Mouse (Mus musculus) lung, adult 2 months (tissue): Measurements from ENCODE around the gene Nrk. TPM values are rescaled to one million over a fixed set of nuclear protein-coding genes. Genes with fewer than 3 reads are reported as not detected.

Experiments
- DNase-seq: peaks from one replicate; pipeline ENCODE4 v3.0.0; 2022
- H3K4me1 ChIP-seq: fragments of 200-500 bp; 2 replicates; pipeline ENCODE4 v1.6.1; 2011; ENCODE audit warnings: low read length; ENCODE audit not compliant: control insufficient read depth, insufficient read depth
- H3K4me3 ChIP-seq: fragments of 200-500 bp; replicated peaks from 2 replicates; pipeline ENCODE3; 2011; ENCODE audit warnings: low read depth, mild to moderate bottlenecking, control low read depth, low read length; ENCODE audit errors: extremely low read depth
- CTCF ChIP-seq: fragments of 200-500 bp; IDR thresholded peaks from 2 replicates; pipeline ENCODE4 v1.5.1; 2011; ENCODE audit warnings: mild to moderate bottlenecking, low read length, control low read depth; ENCODE audit not compliant: insufficient read depth
- POLR2A ChIP-seq: fragments of 200-500 bp; IDR thresholded peaks from 2 replicates; pipeline ENCODE4 v1.6.1; 2011; ENCODE audit warnings: low read depth, mild to moderate bottlenecking, control low read depth, low read length, borderline replicate concordance; ENCODE audit errors: extremely low read depth
- WGBS: fragments of 180-500 bp; shearing (Covaris S2); methylation state at CpG from one replicate; pipeline ENCODE4 v1.1.7; 2018; 5-methylcytosine and 5-hydroxymethylcytosine counted together
- polyA plus RNA-seq: library from polyadenylated mRNA; depleted of rRNA; stranded (reverse); fragments of >200 nt; gene quantifications from 2 replicates; pipeline ENCODE4 v1.2.3, GENCODE M21; 2012; rRNA removed

Gene Nrk
- 0.05 and 0.12 TPM in 2 replicates for polyA plus RNA-seq

DNA sequence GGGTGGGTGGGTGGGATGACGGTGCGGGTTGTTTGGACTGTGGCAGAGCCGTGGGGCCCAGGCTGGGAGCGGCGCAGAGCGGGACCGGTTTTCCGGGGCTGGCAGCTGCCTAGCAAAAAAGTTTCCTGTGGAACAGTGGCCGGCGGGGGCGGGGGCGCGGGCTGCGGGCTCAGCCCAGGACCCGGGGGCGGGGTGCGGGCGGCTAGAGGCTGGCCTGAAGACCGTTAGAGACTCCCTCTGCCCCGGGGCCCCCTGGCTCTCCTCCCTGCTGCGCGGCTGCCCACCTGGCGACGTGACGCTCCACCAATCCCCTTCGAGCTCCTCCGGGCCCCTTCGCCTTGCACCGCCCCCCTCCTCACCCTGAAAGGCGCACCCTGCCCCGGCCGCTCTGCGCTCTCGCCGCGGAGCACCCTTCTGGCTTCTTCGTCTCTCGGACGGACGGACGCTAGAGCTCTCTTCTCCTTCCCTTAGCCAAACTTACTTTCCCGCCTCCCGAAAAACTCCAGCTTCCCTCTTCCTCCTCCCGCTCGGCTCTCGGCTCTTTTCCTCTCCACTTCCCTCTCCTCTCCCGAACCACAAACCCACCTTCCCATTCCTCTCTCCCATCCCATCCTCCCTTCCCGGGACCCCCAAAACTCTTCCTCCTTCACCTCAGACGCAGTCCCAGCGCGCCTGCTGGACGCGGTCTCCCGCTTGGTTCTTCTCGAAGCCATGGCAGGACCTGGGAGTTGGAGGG lies at the start of gene Nrk:
TSS of gene Nrk (plus strand) at position 390 of the 736 bp plus-strand sequence.
- 32% methylated on average over 49 of the region's 55 CpGs for WGBS
- no peak for DNase-seq
- Histone ChIP-seq H3K4me3 (peak within 1 kb of the TSS; percentile 50), H3K4me1 (no peaks in the 10 kb centered on the region)
- TF ChIP-seq POLR2A (no peak), CTCF (no peak)

DNA sequence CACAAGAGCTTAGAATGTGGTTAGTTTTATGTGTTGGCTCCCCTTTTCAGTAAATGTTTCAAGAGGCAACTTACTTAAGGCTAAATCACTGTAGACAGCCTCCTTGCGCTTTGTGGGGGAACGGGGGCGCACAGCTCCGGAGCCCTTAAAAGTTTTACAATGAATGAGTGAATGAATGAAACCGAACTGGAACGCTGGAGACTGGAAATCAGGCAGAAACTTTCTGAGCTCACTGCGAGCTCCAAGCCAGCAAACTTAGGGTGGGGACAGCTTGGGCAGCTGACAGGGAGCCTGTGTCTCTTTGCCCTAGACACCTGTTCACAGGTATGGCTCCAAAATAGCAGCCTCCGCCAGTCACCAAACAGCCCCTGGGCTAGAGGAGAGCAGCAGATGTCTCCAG lies 864 bp upstream of the Nrk start:
- Histone ChIP-seq H3K4me1 (no peaks in the 10 kb centered on the region), H3K4me3 (no peak overlapping the region)
- WGBS: 36% methylated on average over 8 of the region's 8 CpGs
- no peak for DNase-seq
- TF ChIP-seq POLR2A: no peak
- no peak for TF ChIP-seq CTCF

DNA sequence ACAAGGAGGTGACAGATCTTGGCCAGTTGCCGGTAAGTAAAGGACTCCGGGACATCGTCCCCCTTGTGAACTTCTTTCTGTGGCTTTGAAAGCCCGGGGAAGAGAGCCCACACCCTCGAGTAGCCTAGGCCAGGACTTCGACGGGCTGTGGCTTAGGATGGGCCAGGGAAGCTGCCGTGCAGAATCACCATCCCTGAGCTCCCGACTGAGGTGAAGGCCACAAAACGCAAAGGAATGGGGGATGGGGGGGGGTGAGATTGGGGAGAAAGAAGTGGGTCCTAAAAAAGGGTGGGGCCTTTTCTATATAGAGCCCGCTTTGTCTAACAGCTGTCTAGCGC lies 516 bp downstream of the Nrk start:
- WGBS: 39% methylated on average over 12 of the region's 12 CpGs
- no peak for DNase-seq
- TF ChIP-seq CTCF: no peak
- no peak for TF ChIP-seq POLR2A
- no peaks in the 10 kb centered on the region for H3K4me1 ChIP-seq
- no peak overlapping the region for H3K4me3 ChIP-seq

DNA sequence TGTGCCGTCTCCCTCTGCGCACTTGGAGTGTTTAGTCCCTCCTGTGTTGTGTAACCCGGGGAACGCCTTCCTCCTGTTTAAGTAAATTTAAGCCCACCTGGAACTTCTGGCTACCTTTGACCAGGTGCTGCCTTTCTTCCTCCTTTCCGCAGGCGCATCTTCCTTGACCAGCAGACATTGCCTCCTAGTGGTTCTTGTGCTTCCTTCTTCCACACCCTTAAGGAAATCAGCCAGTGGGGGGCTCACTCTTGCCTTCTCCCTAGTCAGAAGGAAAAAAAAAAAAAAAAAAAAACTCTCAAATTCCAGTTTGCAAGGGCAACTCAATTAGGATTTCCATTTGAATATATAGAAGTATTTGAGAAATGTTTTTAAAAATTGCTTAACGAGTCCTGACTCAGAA lies 4.8 kb downstream of the Nrk start:
- no peak overlapping the region for H3K4me3 ChIP-seq
- no peaks in the 10 kb centered on the region for H3K4me1 ChIP-seq
- no peak for TF ChIP-seq CTCF
- 67% methylated on average over 7 of the region's 7 CpGs for WGBS
- DNase-seq: no peak

- WGBS: 81% methylated on average over 6 of the region's 6 CpGs
- no peak for DNase-seq
- Histone ChIP-seq H3K4me3 (no peak overlapping the region), H3K4me1 (no peaks in the 10 kb centered on the region)
- no peak for TF ChIP-seq CTCF
- TF ChIP-seq POLR2A: no peak
Observed at GRCm38 (mm10) chrX:138943905-138944304, 29.7 kb downstream of the Nrk start.

GRCm38 (mm10) chrX:138960713-138961112 lies 46.5 kb downstream of the Nrk start:
- Histone ChIP-seq H3K4me1 (no peaks in the 10 kb centered on the region), H3K4me3 (no peak overlapping the region)
- TF ChIP-seq POLR2A (no peak), CTCF (no peak)
- 34% methylated on average over 3 of the region's 3 CpGs for WGBS
- DNase-seq: no peak

DNA sequence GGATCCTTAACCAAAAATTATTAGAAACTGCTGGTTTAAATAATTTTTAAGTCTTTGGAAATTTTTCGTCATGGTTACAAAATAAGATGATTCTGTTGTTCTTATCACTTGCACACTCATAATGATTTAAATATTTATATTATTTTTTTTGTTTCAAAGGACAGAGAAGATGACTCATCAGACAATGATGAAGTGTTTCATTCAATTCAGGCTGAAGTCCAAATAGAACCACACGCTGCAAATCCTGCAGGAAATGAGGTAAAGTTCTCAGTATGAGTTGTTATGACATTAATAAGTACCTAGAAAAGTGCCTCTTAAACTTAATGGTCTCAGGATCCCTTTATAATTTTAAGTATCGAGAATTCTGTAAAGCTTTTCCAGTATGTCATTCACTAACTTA lies 64.3 kb downstream of the Nrk start:
- TF ChIP-seq CTCF: no peak
- no peak for TF ChIP-seq POLR2A
- 40% methylated on average over 3 of the region's 3 CpGs for WGBS

DNA sequence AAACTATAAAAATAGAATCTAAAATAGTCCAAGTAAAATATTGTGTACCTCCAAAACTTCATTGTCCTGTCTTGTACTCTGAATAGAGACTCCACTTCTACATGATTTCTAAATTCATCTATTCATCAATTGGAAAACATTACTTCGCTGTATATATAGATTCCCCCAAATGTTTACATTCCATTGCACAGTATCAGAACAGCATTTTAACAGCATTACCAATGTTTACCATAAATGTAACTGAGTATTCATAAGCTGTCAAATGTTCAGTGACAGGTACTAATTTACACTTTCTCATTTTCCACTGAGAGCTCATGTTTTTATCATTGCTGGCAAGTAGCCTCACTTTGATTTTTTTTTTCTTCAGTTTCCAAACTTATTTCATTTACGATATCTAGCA lies 65.0 kb downstream of the Nrk start:
- TF ChIP-seq POLR2A (no peak), CTCF (no peak)

More for the DNA sequence above, 64.3 kb downstream of the Nrk start:
- Histone ChIP-seq H3K4me1 (no peaks in the 10 kb centered on the region), H3K4me3 (no peak overlapping the region)
- no peak for DNase-seq

DNA sequence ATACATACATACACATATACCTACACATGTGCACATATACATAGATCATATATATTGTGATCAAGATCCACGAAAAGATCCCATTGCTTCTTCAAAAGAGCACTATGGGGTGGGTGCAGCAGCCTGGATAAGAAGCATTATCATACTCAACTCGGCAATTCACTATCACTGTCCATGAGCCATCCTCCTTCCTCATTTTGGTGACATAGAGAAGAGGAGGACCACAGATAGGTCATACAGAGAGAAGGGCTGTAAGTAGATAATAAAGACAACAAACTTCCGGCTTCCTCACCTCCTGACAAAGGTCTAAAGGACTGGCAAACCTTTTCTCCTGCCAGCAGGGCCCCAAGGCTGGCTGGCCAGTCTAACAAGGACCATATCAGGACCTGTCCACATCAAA lies 100.3 kb downstream of the Nrk start:
- TF ChIP-seq CTCF (no peak), POLR2A (no peak)
- Histone ChIP-seq H3K4me3 (no peak overlapping the region), H3K4me1 (no peaks in the 10 kb centered on the region)
- 54% methylated on average over 3 of the region's 3 CpGs for WGBS
- no peak for DNase-seq

More for the DNA sequence above, 65.0 kb downstream of the Nrk start:
- Histone ChIP-seq H3K4me1 (no peaks in the 10 kb centered on the region), H3K4me3 (no peak overlapping the region)
- no peak for DNase-seq
- 76% methylated on average over 2 of the region's 2 CpGs for WGBS

DNA sequence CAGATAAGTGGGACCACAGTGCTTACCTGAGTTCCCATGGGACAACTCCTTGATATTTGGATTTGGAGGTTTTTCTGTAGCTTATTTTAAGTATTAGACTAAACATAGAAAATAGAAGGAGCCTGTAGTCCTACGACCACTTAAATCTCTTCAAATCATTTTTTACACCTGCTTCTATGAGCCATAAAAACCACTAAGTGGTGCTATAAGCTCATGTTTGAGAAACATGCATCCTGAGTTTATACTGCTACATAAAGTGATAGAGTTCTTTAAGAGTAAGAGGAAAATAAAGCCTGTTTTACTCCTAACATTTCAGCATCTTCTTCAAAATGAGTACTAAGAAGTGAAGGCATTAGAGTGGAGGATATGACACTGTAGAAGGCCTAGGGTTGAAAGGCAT lies 102.3 kb downstream of the Nrk start:
- TF ChIP-seq CTCF: no peak
- TF ChIP-seq POLR2A: no peak
- WGBS: 49% methylated on average over 1 of the region's 1 CpGs
- DNase-seq: no peak
- Histone ChIP-seq H3K4me3 (no peak overlapping the region), H3K4me1 (no peaks in the 10 kb centered on the region)
